Mouse (Mus musculus) stomach, postnatal 0 days (tissue): Measurements from ENCODE around the gene Erap1. TPM values are rescaled to one million over a fixed set of nuclear protein-coding genes. Genes with fewer than 3 reads are reported as not detected.
"Not testable (repeated sequence)": the region's sequence is repeated elsewhere in the genome, so short reads cannot be mapped to it uniquely, and the experiment has no call there.

Experiments used
- ATAC-seq: fragments of 200-750 bp; cut with Nextera tagmentation; 2 replicates; pipeline ENCODE4 v1.8.0; 2017; ENCODE audit not compliant: low FRiP score, low TSS enrichment
- DNase-seq: peaks from one replicate; pipeline ENCODE4 v3.0.0-alpha.2; 2016; ENCODE audit warnings: low spot score
- H3K27ac ChIP-seq: fragments of 300-500 bp; sonication (generic); replicated peaks from 2 replicates; pipeline ENCODE4 v1.5.1; 2014; ENCODE audit warnings: mild to moderate bottlenecking, control low read depth
- H3K27me3 ChIP-seq: fragments of 300-500 bp; sonication (generic); 2 replicates; pipeline ENCODE4 v1.6.1; 2014; ENCODE audit warnings: low read length; ENCODE audit not compliant: control insufficient read depth, insufficient read depth
- H3K36me3 ChIP-seq: fragments of 300-500 bp; sonication (generic); 2 replicates; pipeline ENCODE4 v1.6.1; 2014; ENCODE audit warnings: low read length, mixed read lengths; ENCODE audit not compliant: control insufficient read depth, insufficient read depth
- H3K4me1 ChIP-seq: fragments of 300-500 bp; sonication (generic); replicated peaks from 2 replicates; pipeline ENCODE4 v1.6.1; 2014; ENCODE audit warnings: antibody characterized with exemption; ENCODE audit not compliant: control insufficient read depth, insufficient read depth
- H3K4me2 ChIP-seq: fragments of 300-500 bp; sonication (generic); replicated peaks from 2 replicates; pipeline ENCODE4 v1.6.1; 2014; ENCODE audit warnings: low read depth, mild to moderate bottlenecking, control low read depth, moderate library complexity
- H3K4me3 ChIP-seq: fragments of 300-500 bp; sonication (generic); 2 replicates; pipeline ENCODE4 v1.5.1; 2014; ENCODE audit warnings: low read depth, low read length, control low read depth
- H3K9ac ChIP-seq: fragments of 300-500 bp; sonication (generic); 2 replicates; pipeline ENCODE4 v1.6.1; 2014; ENCODE audit warnings: mild to moderate bottlenecking, low read length, control low read depth, mixed read lengths
- H3K9me3 ChIP-seq: fragments of 300-500 bp; sonication (generic); 2 replicates; pipeline ENCODE4 v1.6.1; 2016; ENCODE audit warnings: low read length; ENCODE audit not compliant: control insufficient read depth
- CTCF ChIP-seq: IDR thresholded peaks from 2 replicates; pipeline ENCODE4 v1.5.1; 2016; ENCODE audit warnings: antibody characterized with exemption, low read depth, mild to moderate bottlenecking, moderate library complexity
- EP300 ChIP-seq: optimal IDR thresholded peaks from 2 replicates; pipeline ENCODE3; 2016; ENCODE audit warnings: antibody characterized with exemption
- WGBS: fragments of 180-500 bp; shearing (Covaris S2); extraction: QIAGEN DNeasy Blood & Tissue Kit; methylation state at CpG from one replicate; pipeline ENCODE4 v1.1.7; 2014; 5-methylcytosine and 5-hydroxymethylcytosine counted together
- polyA plus RNA-seq: library from polyadenylated mRNA; unstranded; fragments of >200 nt; fragmentation: Nextera tagmentation; extraction: Ambion mirVana; gene quantifications from 2 replicates; pipeline ENCODE4 v1.2.1, GENCODE M21; 2015

Erap1 gene
- polyA plus RNA-seq, result 25.7 and 26.2 TPM in 2 replicates

DNA sequence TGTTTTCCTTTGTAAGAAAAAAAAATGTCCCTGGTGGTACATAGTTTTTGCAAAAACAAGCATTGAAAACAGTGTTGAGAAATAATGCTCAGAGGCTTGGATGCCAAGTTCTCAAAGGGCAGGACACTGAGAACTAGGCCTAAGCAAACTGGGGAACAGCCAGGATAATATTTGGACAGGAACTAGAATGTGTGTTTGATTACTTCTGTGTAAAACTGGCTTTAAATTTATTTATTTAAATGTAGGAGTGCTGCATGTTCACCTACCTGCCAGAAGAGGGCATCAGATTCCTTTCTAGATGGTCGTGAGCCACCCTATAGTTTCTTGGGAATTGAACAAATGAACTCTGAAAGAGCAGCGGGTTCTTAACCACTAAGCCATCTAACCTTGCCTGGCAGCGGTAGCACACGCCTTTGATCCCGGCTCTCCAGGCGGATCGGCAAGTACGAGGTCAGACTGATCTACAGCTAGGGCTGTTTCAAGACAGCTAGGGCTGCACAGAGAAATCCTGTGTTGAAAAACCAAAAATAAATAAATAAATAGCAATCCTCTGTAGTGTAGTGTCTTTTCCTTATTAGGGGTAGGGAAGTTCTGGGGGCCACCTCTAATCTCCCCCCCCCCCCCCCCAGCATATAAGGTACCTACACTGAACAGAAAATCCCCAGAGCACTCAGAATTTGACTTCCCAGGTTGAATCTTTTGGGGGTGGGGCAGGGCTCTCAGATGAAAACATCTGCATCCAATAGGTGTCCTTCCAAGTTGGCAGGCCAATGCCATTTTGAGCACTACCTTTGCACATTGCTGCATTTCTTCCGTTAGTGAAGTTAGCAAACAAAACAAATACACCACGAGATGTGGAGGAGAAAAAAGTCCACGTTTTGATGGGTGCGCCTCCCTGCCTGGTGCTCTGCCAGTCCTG lies at the start of gene Erap1:
TSS of gene Erap1 (plus strand) at position 776 of the 919 bp plus-strand sequence.
- H3K27me3 ChIP-seq, result no peaks in the 10 kb centered on the region
- H3K4me2 ChIP-seq, result peak within 1 kb of the TSS; percentile 71
- DNase-seq, result peak; percentile 45
- H3K36me3 ChIP-seq, result no peaks in the 10 kb centered on the region
- H3K27ac ChIP-seq, result peak within 1 kb of the TSS; percentile 99
- no peaks in the 10 kb centered on the region for H3K9me3 ChIP-seq
- peak; percentile 61 for ATAC-seq
- H3K9ac ChIP-seq, result peak within 1 kb of the TSS; percentile 97
- TF ChIP-seq CTCF, result peak; percentile 86
- TF ChIP-seq EP300, result no peak
- H3K4me1 ChIP-seq, result no peaks in the 10 kb centered on the region
- peak within 1 kb of the TSS; percentile 96 for H3K4me3 ChIP-seq
- WGBS, result 3% methylated on average over 12 of the region's 12 CpGs

DNA sequence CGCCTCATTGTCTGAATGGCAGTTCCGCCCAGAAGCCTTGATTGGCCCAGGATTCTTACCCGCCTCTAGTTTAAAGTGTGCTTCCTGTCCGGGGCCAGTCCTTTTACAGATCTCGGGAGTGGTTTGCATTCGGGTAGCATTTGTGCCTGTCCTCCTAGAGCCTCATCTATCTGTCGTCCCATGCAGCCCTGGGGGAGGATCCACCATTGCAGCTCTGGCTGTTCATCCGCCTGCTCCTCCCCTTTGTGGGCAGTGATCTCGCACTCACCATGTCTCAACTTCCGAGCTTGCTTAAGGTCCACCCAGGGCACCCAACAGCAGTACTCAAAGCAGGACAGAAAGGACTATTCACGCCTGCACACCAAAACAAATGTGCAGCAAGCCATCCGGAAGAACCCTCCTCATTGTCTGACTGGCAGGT lies 48.0 kb upstream of the Erap1 start:
- ATAC-seq, H3K4me1 ChIP-seq, H3K36me3 ChIP-seq, H3K9ac ChIP-seq, H3K27me3 ChIP-seq, H3K4me3 ChIP-seq, DNase-seq, H3K4me2 ChIP-seq, H3K9me3 ChIP-seq, H3K27ac ChIP-seq: not testable (repeated sequence)
- 66% methylated on average over 12 of the region's 12 CpGs for WGBS

- WGBS, result 81% methylated on average over 2 of the region's 2 CpGs
- not testable (repeated sequence) for H3K27ac ChIP-seq, ATAC-seq
Measured at GRCm38 (mm10) chr13:74591828-74592227, 47.5 kb upstream of the Erap1 start.

GRCm38 (mm10) chr13:74597022-74597421 lies 42.3 kb upstream of the Erap1 start:
- H3K27ac ChIP-seq, H3K9me3 ChIP-seq, ATAC-seq, H3K4me2 ChIP-seq, H3K4me3 ChIP-seq, H3K9ac ChIP-seq, H3K4me1 ChIP-seq, H3K27me3 ChIP-seq, H3K36me3 ChIP-seq, DNase-seq: not testable (repeated sequence)
- WGBS, result 92% methylated on average over 2 of the region's 2 CpGs

More at GRCm38 (mm10) chr13:74591828-74592227, 47.5 kb upstream of the Erap1 start:
- not testable (repeated sequence) for H3K4me1 ChIP-seq, H3K9ac ChIP-seq, DNase-seq, H3K4me2 ChIP-seq, H3K27me3 ChIP-seq, H3K4me3 ChIP-seq, H3K36me3 ChIP-seq, H3K9me3 ChIP-seq

DNA sequence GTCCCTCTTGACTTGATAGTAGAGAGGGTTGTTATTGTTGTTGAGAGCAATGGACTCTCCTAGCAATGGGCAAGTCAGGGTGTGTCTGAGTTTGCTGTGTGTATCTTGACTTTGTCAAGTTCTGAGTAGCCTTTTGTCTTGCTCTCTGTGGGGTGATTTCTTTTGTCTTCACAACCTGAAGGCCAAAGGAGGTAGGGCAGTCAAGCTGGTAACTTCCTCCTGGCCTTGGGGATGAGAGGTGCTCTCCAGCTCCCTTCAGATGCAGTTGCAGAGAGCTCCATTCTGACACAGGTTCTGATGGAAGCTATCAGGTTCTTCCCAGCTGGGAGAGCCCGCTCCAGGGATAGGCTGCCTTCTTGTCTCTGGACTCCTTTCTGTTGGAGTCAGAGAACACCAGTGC lies 37.6 kb upstream of the Erap1 start:
- WGBS, result no CpG with 5 or more reads among the region's 1 CpGs
- H3K9ac ChIP-seq, H3K27ac ChIP-seq, H3K36me3 ChIP-seq, DNase-seq, H3K4me3 ChIP-seq, H3K4me1 ChIP-seq, H3K27me3 ChIP-seq, ATAC-seq, H3K9me3 ChIP-seq, H3K4me2 ChIP-seq: not testable (repeated sequence)

- peak overlapping the region; percentile 61 for H3K9ac ChIP-seq
- H3K27ac ChIP-seq, result peak overlapping the region; percentile 90
- peak; percentile 77 for DNase-seq
- not testable (repeated sequence) for H3K27me3 ChIP-seq, H3K4me1 ChIP-seq, H3K36me3 ChIP-seq, H3K9me3 ChIP-seq
- ATAC-seq, result peak; percentile 98
- WGBS, result 12% methylated on average over 22 of the region's 22 CpGs
- H3K4me3 ChIP-seq, result peak overlapping the region; percentile 43
- peak overlapping the region; percentile 57 for H3K4me2 ChIP-seq
Measured at GRCm38 (mm10) chr13:74617163-74618019, 22.0 kb upstream of the Erap1 start.
